Mouse (Mus musculus) myocyte (in vitro differentiated cells): Measurements from ENCODE around the gene Samd1.

ENCODE experiments used
- CEBPB ChIP-seq: IDR thresholded peaks from 2 replicates; pipeline ENCODE4 v1.6.1; 2011; ENCODE audit warnings: mild to moderate bottlenecking, moderate library complexity; ENCODE audit not compliant: poor library complexity, insufficient read depth, severe bottlenecking
- E2F4 ChIP-seq: IDR thresholded peaks from one replicate; pipeline ENCODE4 v1.6.1; 2011; ENCODE audit warnings: mild to moderate bottlenecking, control low read depth, moderate library complexity; ENCODE audit not compliant: insufficient read depth
- MAX ChIP-seq: IDR thresholded peaks from one replicate; pipeline ENCODE4 v1.6.1; 2011; ENCODE audit warnings: low read depth, mild to moderate bottlenecking, control low read depth
- MYOD1 ChIP-seq, 3 experiments: IDR thresholded peaks; one replicate each; pipeline ENCODE4 v1.6.1; 2011; ENCODE audit warnings: control low read depth in 2 of 3, low read depth in 2 of 3, mild to moderate bottlenecking in 2 of 3, moderate library complexity in 1 of 3; ENCODE audit not compliant: insufficient read length in 2 of 3, control insufficient read depth in 1 of 3
- MYOG ChIP-seq, 3 experiments: IDR thresholded peaks; one replicate each; pipeline ENCODE4 v1.6.1; 2011; ENCODE audit warnings: control low read depth in 2 of 3, low read depth in 2 of 3, mild to moderate bottlenecking in 2 of 3; ENCODE audit not compliant: insufficient read length in 2 of 3, control insufficient read depth in 1 of 3, insufficient read depth in 1 of 3
- POLR2A ChIP-seq: IDR thresholded peaks from one replicate; pipeline ENCODE4 v1.6.1; 2011; ENCODE audit warnings: low read depth, mild to moderate bottlenecking, control low read depth, moderate library complexity; ENCODE audit not compliant: insufficient read length
- POLR2AphosphoS2 ChIP-seq: IDR thresholded peaks from one replicate; pipeline ENCODE4 v1.6.1; 2011; ENCODE audit warnings: low read depth, control low read depth; ENCODE audit not compliant: insufficient read length
- REST ChIP-seq: IDR thresholded peaks from one replicate; pipeline ENCODE4 v1.6.1; 2011; ENCODE audit warnings: mild to moderate bottlenecking, control low read depth, moderate library complexity; ENCODE audit not compliant: insufficient read depth, insufficient read length
- TCF12 ChIP-seq: IDR thresholded peaks from one replicate; pipeline ENCODE4 v1.6.1; 2011; ENCODE audit warnings: mild to moderate bottlenecking, control low read depth; ENCODE audit not compliant: poor library complexity, insufficient read depth, severe bottlenecking
- USF1 ChIP-seq: IDR thresholded peaks from one replicate; pipeline ENCODE4 v1.6.1; 2011; ENCODE audit warnings: low read depth, mild to moderate bottlenecking, control low read depth, moderate library complexity

GRCm38 (mm10) chr8:84032777-84033176 lies 35.3 kb downstream of the Samd1 start:
- TF ChIP-seq E2F4 (no peak), POLR2A (no peak), MYOD1 (IDR thresholded peaks at IDR 0.05; ENCODE audit: control insufficient read depth in 1 of 3, insufficient read length in 2 of 3, low read depth in 2 of 3) (no peak), CEBPB (no peak), USF1 (no peak), POLR2AphosphoS2 (no peak), MAX (no peak), TCF12 (no peak), MYOG (IDR thresholded peaks at IDR 0.05; ENCODE audit: control insufficient read depth in 1 of 3, insufficient read depth in 1 of 3, insufficient read length in 2 of 3, low read depth in 2 of 3) (no peak), REST (no peak)
